Mouse (Mus musculus): ENCODE results near the gene Shisa5.
A peak's percentile ranks its signal among the peaks of the same experiment; 100 is the strongest.

The Shisa5 gene

DNA sequence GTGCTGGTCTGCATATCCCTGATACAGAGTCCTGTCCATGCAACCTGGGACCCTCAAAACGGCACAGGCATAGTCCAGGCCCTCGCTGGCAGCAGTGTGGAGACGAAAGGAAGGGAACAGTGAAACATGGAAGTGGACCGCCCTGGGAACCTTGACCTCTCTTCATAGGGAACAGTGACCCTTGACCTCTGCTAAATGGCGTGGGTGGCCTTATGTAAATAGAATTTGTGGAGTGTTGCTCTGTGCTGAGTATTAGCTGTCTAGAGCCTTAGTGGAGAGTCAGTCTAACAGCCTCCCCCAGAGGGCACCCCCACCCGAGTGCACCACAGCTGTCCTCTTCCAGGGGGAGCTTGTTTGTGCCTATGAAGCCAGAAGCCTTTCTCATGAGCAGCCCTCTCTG lies 54.4 kb downstream of the Shisa5 start:
- DNase-seq (ENCODE audit: low spot score in 2 of 2), result no peak

DNA sequence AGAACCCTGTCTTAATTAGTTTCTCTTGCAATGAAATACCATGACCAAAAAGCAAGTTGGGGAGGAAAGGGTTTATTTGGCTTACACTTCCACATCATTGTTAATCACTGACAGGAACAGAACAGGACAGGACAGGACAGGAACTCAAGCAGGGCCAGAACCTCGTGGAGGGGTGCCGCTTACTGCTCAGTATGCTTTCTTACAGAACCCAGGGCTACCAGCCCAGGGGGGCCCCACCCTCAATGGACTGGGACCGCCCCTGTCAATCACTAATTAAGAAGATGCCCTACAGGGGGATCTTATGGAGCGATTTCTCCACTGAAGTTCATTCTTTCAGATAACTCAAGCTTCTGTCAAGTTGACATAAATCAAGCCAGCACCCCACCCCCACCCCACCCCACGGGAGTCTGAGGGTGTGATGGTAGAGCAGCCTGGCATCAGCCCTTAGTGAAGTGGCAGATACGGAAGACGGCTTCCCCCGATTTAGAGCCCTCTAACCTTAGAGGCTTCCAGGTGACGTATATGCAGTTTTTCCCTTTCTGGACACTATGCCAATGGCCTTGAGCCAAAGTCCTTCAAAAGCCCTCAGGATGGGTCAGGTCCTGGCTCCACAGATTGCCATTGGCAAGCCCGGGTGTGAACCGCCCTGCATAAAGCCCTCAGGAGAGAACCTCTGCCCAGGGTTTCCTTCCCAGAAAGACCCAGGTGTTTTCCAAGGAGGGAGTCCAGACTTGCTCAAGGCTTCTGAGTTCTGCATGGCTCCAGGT lies 55.6 kb downstream of the Shisa5 start:
- DNase-seq (ENCODE audit: low spot score in 2 of 2), result no peak

DNA sequence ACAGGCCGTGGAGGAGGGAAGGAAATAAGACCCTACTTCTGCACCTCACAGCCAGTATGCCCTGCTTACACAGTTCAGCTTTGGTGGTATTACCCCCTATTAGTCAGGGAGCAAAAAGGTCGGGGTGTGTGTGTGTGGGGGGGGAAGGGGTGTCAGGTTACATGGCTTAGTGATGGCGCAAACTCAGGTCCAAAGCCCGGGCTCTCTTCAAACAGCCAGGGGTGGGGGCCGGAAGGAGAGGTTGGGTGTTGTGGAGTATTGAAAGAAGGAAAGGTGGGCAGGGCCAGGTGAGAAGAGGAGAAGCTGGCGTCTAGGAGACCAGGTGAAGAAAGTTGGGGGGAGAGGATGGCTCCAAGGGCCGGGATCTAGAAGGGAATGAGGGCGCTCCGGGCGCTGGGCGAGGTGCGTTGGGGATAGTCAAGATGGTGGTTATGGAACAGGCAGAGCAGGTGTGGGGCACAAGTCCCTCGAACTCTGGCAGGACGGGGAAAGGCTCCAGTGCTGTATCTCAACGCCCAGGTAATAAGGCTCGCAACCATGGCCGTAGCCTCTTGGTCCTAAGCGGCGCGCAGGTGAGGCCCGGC lies 56.3 kb downstream of the Shisa5 start:
- no peak for DNase-seq (ENCODE audit: low spot score in 2 of 2)

DNA sequence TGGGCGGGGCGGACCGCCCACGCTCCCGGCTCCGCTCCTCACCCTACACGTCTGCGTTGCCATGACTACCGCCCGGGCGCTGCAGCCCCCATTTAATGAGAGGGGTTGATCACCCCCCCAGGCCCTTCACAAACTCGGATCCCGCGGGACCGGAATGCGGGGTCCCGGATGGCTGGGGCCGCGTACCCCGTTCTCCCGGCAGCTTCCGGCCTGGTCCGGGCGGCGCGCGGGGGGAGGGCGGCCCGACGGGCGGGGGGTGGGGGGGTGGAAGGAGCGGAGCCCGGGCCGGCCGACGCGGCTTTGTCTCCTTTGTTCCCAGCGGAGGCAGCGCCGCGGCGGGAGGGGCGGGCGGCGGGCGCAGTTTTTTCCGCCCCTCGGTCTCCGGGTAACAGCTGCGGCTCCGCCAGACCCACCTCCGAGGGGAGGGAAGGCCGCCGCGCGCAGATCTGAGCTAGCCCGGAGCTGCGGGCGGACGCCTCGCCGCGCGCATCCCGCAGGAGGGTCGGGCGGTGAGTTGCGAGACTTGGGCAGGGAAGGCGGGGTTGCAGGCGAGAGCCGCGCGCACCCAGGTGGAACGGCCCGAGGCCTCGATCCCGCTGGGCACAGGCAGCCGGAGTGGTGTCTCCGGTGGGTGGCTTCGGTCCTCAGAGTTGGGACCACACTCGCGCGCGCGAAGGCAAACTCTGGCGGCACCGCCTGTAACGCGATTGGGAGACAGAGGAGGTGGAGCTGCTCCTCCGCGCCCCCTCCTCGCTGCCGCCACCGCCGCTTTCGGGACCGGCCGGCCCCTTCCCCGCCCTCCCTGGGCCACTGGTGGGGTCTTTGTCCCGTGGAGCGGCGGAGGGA lies 57.0 kb downstream of the Shisa5 start, which contains the start of gene Plxnb1:
TSS of gene Plxnb1 (plus strand) at position 253 of the 846 bp plus-strand sequence.
- DNase-seq (ENCODE audit: low spot score in 2 of 2), result peak in 1 of 2 experiments; percentile 80

DNA sequence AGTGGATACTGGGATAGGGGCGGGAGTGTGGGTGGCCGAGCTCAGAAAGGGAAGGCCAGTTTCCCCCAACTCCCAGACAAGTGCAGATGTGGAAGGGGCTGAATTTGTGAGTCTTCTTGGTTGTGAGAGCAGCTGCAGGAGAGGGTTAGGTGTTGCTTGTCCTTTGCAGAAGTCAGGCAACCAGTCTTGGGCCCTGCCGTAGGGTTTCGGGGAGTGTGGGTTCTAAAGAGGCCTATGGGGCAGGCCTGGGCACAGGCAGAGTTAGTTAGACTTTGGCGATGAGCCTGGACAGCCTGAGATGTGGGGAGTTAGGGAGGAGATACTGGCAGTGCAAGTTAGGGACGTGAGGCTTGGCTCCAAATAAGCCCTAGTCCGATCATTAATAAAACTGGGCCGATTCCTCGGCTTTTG lies 57.9 kb downstream of the Shisa5 start:
- DNase-seq (ENCODE audit: low spot score in 2 of 2), result no peak

DNA sequence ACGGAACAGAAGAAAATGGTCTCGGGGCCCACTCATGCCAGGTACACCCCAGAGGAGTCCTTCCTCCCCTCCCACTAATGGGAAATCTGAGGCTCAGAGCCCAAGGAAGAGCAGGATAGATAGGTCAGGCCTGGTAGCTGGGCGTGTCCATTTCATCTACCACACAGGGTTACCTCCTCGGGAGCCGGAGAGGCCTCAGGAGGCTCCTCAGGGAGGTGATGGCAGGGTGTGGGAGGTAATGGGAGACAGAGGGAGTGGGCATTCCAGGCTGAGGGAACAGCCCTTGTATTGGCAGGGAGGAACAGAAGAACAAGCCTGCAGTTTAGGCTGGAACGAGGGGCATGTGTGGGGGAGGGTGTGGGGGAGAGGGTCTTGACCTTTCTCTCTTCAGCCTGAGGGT lies 58.5 kb downstream of the Shisa5 start:
- DNase-seq (ENCODE audit: low spot score in 2 of 2), result no peak

DNA sequence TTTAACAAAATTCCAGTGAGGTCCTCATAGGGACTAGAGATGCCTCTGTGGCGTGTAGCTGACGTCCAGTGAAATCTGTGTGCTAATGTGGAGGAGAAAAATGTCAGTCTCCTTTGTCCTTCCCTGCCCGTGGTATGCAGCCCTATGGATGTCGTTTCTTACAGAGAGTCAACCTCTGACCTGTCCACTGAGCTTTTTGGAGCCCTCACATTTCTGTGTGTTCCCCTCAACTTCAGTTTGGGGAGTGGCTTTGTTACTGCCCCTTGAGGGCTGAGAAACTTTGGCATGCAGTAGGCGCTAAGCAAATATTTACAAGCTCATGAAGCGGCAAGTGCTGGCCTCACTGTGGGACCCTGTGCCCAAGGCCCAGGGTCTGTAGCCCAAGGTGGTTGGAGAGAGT lies 58.9 kb downstream of the Shisa5 start:
- no peak for DNase-seq (ENCODE audit: low spot score in 2 of 2)

DNA sequence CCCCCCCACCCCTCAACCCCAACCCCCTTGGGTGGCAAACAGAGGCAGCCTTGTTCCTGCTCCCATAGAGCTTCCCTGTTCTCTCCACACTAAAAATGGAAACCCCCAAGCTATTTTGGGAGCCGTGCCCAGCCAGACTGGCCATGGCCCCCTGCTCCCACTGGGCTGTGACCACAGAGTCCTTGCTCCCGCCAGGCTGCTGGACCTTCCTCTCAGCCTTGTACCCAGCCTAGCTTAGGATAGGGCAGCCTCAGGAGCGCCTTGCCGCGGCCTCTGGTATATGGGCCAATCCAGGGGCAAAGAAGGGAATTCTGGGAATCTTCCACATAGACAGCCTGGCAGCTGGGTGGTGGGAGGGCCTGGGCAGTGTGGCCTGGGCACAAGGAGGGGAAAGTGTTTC lies 59.5 kb downstream of the Shisa5 start:
- DNase-seq (ENCODE audit: low spot score in 2 of 2), result peak; percentile 73

DNA sequence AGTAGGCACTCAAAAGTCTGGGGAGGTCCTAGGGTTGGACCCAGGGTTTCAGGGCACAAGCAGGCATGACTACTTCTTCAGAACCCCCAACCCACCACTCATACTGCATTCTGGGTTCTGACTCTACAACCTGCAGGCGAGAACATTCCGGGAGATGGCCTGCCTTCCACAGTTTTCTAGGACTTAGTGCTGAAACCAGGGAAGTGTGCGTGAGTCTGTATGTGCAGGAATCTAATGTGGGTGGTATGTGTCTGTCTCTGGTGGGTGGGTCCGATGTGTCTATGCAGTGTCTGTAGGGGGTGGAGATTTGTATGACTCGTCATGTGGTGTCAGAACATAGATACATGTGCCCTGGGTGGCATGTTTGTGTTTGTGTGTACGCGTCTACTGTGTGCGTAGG lies 60.0 kb downstream of the Shisa5 start:
- no peak for DNase-seq (ENCODE audit: low spot score in 2 of 2)

DNA sequence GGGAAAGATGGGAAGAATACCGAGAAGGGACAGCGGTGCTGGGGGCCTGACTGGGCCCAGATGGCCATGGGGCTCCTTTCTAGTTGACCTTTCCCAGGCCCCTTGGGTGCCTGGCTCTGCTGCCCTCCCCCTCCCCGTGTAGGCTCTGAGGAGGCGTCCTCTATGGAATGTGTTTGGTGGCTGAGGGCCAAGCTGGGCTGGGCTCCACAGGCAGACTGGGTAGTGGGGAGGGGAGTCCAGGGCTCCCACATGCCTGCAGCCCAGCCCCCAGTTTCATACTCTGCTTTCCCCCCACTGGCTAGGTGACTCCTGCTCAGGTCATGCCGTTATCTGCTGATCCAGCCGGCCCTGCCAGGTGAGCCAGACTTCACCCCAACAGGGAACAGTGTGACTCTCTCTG lies 60.6 kb downstream of the Shisa5 start:
- DNase-seq (ENCODE audit: low spot score in 2 of 2), result peak; percentile 40 to 52

DNA sequence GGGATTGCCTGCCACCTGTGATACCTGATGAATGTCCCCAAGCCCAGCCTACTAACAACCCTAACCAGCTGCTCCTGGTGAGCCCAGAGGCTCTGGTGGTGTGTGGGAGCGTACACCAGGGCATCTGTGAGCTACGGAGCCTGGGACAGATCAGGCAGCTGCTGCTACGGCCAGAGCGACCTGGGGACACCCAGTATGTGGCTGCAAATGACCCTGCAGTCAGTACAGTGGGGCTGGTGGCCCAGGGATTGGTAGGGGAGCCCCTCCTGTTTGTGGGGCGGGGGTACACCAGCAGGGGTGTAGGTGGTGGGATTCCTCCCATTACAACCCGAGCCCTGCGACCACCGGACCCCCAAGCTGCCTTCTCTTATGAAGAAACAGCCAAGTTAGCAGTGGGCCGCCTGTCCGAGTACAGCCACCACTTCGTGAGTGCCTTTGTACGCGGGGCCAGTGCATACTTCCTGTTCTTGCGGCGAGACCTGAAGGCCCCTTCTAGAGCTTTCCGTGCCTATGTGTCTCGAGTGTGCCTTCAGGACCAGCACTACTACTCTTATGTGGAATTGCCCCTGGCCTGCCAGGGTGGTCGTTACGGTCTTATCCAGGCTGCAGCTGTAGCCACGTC lies 62.1 kb downstream of the Shisa5 start:
- no peak for DNase-seq (ENCODE audit: low spot score in 2 of 2)

DNA sequence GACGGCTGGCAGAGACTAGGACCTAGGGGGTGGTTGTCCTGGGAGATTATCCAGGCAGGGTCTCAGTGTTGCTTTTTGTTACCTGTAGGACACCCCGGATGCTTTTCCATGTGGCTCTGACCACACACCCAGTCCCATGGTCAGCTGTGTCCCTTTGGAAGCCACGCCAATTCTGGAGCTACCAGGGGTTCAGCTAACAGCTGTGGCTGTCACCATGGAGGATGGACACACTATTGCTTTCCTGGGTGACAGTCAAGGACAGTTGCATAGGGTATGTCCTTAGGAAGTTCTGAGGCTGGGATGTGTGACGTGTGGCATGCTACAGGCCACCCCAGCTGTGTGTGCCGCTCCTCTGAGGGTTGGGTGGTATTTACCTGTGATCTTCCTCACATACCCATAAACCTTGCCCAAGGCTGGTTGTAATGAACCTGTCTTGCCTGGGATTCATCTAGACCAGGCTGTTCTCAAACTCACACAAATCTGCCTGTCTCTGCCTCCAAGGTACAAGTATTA lies 63.6 kb downstream of the Shisa5 start:
- no peak for DNase-seq (ENCODE audit: low spot score in 2 of 2)

DNA sequence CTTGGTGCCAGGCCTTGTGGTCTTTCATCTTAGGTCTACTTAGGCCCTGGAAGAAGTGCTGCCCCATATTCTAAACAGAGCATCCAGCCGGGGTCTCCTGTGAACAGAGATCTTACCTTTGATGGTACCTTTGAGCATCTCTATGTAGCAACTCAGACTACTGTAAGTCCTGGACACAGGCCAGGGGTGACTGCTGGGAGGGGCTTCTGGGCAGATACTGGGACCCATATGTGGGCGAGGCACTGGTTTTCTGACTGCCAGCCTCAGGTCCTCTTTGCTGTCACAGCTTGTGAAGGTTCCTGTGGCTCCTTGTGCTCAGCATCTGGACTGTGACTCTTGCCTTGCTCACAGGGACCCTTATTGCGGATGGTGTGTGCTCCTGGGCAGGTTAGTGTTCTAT lies 64.2 kb downstream of the Shisa5 start:
- no peak for DNase-seq (ENCODE audit: low spot score in 2 of 2)

DNA sequence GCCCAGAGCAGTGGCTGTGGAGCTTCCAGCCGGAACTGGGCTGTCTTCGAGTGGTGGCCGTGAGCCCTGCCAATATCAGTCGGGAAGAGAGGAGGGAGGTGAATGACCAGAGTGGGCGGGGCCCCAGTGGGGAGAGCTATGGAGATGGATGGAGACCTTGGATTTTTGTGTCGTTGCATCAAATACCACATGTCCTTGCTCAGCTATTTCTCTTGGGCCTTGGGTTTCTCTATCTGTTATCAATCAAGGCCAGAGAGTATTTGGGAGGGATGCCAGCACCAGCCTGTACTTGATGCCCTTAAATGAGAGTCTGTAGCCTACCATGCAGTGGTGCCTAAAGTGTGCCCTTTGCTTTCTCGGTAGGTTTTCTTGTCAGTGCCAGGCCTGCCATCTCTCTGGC lies 64.9 kb downstream of the Shisa5 start:
- DNase-seq (ENCODE audit: low spot score in 2 of 2), result no peak

DNA sequence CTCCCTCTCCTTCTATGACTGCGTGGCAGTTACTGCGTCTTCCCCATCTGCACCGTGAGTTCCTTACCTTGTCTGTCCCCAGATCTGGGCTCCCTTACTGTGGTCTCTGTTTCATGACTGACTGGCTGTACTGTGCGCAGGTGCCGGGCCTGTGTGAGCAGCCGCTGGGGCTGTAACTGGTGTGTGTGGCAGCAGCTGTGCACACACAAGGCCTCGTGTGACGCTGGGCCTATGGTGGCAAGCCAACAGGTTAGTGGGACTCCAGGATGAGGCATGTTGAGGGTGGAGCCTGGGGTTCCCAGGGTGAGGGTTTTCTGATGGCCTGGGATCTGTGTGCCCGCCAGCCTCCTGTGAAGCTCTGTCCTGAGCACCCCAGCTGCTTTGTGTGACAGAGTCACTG lies 65.7 kb downstream of the Shisa5 start:
- no peak for DNase-seq (ENCODE audit: low spot score in 2 of 2)

DNA sequence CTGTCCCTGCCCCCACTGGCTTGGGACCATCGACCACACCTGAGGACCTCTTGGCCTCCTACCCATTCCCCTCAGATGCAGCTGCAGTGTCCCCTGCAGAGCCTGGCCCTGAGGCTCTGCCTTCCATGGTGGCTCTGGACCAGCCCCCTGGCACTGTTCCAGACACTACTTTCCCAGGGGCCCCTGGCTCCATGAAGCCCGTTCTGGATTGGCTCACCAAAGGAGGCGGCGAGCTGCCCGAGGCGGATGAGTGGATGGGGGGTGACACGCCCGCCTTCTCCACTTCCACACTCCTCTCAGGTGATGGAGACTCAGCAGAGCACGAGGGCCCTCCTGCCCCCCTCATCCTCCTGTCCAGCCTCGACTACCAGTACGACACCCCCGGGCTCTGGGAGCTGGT lies 66.6 kb downstream of the Shisa5 start:
- DNase-seq (ENCODE audit: low spot score in 2 of 2), result peak in 1 of 2 experiments; percentile 39

DNA sequence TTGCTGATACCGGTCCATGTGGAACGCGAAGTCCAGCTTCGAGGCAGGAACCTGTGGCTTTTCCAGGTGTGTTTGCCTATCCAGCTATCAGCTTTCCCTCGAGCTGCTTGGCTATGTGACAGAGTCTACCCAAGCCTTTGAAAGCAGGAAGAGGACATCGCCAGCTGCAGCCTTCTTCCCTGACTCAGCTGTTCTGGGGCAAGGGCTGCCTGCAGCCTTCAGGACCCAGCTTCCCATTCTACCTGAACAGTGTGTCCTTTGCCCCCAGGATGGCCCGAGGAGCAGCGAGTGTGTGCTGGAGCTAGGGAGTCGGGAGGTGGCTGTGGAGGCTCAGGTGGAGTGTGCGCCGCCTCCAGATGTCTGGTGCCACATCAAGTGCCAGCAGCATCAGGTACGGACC lies 67.3 kb downstream of the Shisa5 start:
- DNase-seq (ENCODE audit: low spot score in 2 of 2), result no peak

DNA sequence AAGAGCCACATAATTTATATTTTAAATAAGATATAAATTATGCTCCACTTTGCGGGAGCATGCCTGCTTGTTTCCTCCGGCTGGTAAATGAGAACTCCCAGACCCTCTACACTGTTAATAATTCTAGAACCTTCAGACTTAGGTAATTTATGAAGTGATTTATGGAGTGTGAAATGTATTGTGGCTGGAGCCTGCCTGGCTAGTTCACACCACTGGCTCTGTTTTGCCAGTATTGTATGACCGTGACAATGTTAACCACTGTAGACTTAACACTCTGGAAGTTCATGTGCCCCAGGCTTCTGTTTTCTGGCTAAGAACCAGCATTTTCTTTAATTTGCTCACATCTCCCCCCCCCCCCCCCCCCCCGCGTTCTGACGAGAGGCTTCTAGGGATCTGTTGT lies 69.0 kb downstream of the Shisa5 start:
- DNase-seq (ENCODE audit: low spot score in 2 of 2), result no peak

Data from frontal cortex, postnatal 10 days (tissue).